Mouse (Mus musculus) cerebral cortex, adult 2 months (tissue): ENCODE results near the gene Nectin1.

ENCODE experiments used
- WGBS: fragments of 180-500 bp; shearing (Covaris S2); methylation state at CpG from one replicate; pipeline ENCODE4 v1.1.7; 2018; 5-methylcytosine and 5-hydroxymethylcytosine counted together

The Nectin1 gene

GRCm38 (mm10) chr9:43808099-43808498 lies 64.3 kb downstream of the Nectin1 start:
- WGBS: 54% methylated on average over 3 of the region's 4 CpGs

- 66% methylated on average over 7 of the region's 7 CpGs for WGBS
These were observed 64.8 kb downstream of the Nectin1 start for GRCm38 (mm10) chr9:43808546-43808945.

- WGBS: 72% methylated on average over 2 of the region's 2 CpGs
These were observed 69.4 kb downstream of the Nectin1 start for GRCm38 (mm10) chr9:43813156-43813555.

- 97% methylated on average over 5 of the region's 5 CpGs for WGBS
These were observed 78.4 kb downstream of the Nectin1 start for GRCm38 (mm10) chr9:43822206-43822605.

GRCm38 (mm10) chr9:43825178-43825577 lies 81.4 kb downstream of the Nectin1 start:
- 91% methylated on average over 5 of the region's 5 CpGs for WGBS

GRCm38 (mm10) chr9:43826558-43827253 lies 82.9 kb downstream of the Nectin1 start:
- 75% methylated on average over 8 of the region's 8 CpGs for WGBS

GRCm38 (mm10) chr9:43827593-43827992 lies 83.8 kb downstream of the Nectin1 start:
- WGBS: 37% methylated on average over 5 of the region's 5 CpGs

GRCm38 (mm10) chr9:43828960-43829359 lies 85.2 kb downstream of the Nectin1 start:
- WGBS: 77% methylated on average over 6 of the region's 6 CpGs

- 80% methylated on average over 8 of the region's 8 CpGs for WGBS
These were observed 89.4 kb downstream of the Nectin1 start for GRCm38 (mm10) chr9:43833232-43833631.

- WGBS: 70% methylated on average over 13 of the region's 13 CpGs
These were observed 90.5 kb downstream of the Nectin1 start for GRCm38 (mm10) chr9:43834283-43834682.

GRCm38 (mm10) chr9:43838561-43838960 lies 94.8 kb downstream of the Nectin1 start:
- WGBS: 65% methylated on average over 2 of the region's 2 CpGs

GRCm38 (mm10) chr9:43842921-43843577 lies 99.3 kb downstream of the Nectin1 start:
- 23% methylated on average over 7 of the region's 8 CpGs for WGBS

- 25% methylated on average over 3 of the region's 3 CpGs for WGBS
These were observed 99.9 kb downstream of the Nectin1 start for GRCm38 (mm10) chr9:43843711-43844127.

GRCm38 (mm10) chr9:43845660-43846455 lies 102.1 kb downstream of the Nectin1 start:
- WGBS: 22% methylated on average over 17 of the region's 17 CpGs

GRCm38 (mm10) chr9:43847861-43848260 lies 104.1 kb downstream of the Nectin1 start:
- WGBS: 37% methylated on average over 5 of the region's 5 CpGs

- 61% methylated on average over 8 of the region's 8 CpGs for WGBS
These were observed 106.5 kb downstream of the Nectin1 start for GRCm38 (mm10) chr9:43850281-43850680.

GRCm38 (mm10) chr9:43851154-43851553 lies 107.4 kb downstream of the Nectin1 start:
- 87% methylated on average over 7 of the region's 7 CpGs for WGBS

GRCm38 (mm10) chr9:43855887-43856286 lies 112.1 kb downstream of the Nectin1 start:
- 87% methylated on average over 7 of the region's 7 CpGs for WGBS
